Mouse (Mus musculus) liver, embryonic 14.5 days (tissue): ENCODE measurements around the gene Wbp1l.

Source experiments
- CTCF ChIP-seq: IDR thresholded peaks from 2 replicates; pipeline ENCODE4 v1.5.1; 2016; ENCODE audit warnings: antibody characterized with exemption, low read depth, control low read depth
- EP300 ChIP-seq: IDR thresholded peaks from 2 replicates; pipeline ENCODE4 v1.6.1; 2016; ENCODE audit warnings: antibody characterized with exemption, low read depth

- TF ChIP-seq CTCF (no peak), EP300 (no peak)
These were observed 48.4 kb downstream of the Wbp1l start for GRCm38 (mm10) chr19:46647254-46647653.
